Mouse (Mus musculus): ENCODE results near the gene Slc29a2. TPM values are rescaled to one million over a fixed set of nuclear protein-coding genes. Genes with fewer than 3 reads are reported as not detected.

Slc29a2 gene
- total RNA-seq, 2 experiments from 2014 or later, result 15.0 to 17.2 TPM

- intact Hi-C loops (cut with DNase I), result loop anchor here (2.0 to 5.0 kb wide), 2 partner anchors 16 to 55 kb away; no protein-coding TSS in a partner anchor
- DNase-seq (ENCODE audit: low spot score in 2 of 2), result peak in 1 of 2 experiments; percentile 4
These were observed 48.8 kb downstream of the Slc29a2 start for GRCm38 (mm10) chr19:5072389-5073019.

GRCm38 (mm10) chr19:5073028-5073427, 49.4 kb downstream of the Slc29a2 start:
- DNase-seq (ENCODE audit: low spot score in 2 of 2), result peak in 1 of 2 experiments; percentile 10
- intact Hi-C loops (cut with DNase I), result loop anchor here (2.0 to 5.0 kb wide), 2 partner anchors 16 to 56 kb away; no protein-coding TSS in a partner anchor

- intact Hi-C loops (cut with DNase I), result loop anchor here (2.0 to 5.0 kb wide), 2 partner anchors 17 to 56 kb away; no protein-coding TSS in a partner anchor
- DNase-seq (ENCODE audit: low spot score in 2 of 2), result peak in 1 of 2 experiments; percentile 25
These were observed 49.9 kb downstream of the Slc29a2 start for GRCm38 (mm10) chr19:5073518-5073917.

- no peak for DNase-seq (ENCODE audit: low spot score in 2 of 2)
- intact Hi-C loops (cut with DNase I), result no loop called here
These were observed 55.6 kb downstream of the Slc29a2 start for GRCm38 (mm10) chr19:5079279-5079678.

Other genes starting within 250 kb of the Slc29a2 start
- gene Rbm4, start 230.0 kb upstream of the Slc29a2 start, total RNA-seq (2021), result 10 to 100 TPM; 87.3 to 95.7 TPM
- gene Gm21992, start 212.2 kb upstream of the Slc29a2 start, total RNA-seq (2021), result 10 to 100 TPM; 17.6 to 23.7 TPM
- gene Rbm14, start 212.2 kb upstream of the Slc29a2 start, total RNA-seq (2021), result 10 to 100 TPM; 47.1 to 55.2 TPM
- 10 to 100 TPM; 33.1 to 37.5 TPM for gene Ccs, start 184.5 kb upstream of the Slc29a2 start, total RNA-seq (2021)
- 1 to 10 TPM; 2.8 to 3.1 TPM for gene Ccdc87, start 184.5 kb upstream of the Slc29a2 start, total RNA-seq (2021)
- gene Ctsf, start 168.7 kb upstream of the Slc29a2 start, total RNA-seq (2021), result 100 to 1,000 TPM; 103 to 112 TPM
- 1 to 10 TPM; 1.6 to 2.2 TPM for gene Actn3, start 146.0 kb upstream of the Slc29a2 start, total RNA-seq (2021)
- 10 to 100 TPM; 24.6 to 26.3 TPM for gene Zdhhc24, start 145.2 kb upstream of the Slc29a2 start, total RNA-seq (2021)
- 10 to 100 TPM; 42.1 to 47.8 TPM for gene Bbs1, start 117.2 kb upstream of the Slc29a2 start, total RNA-seq (2021)
- gene Dpp3, start 95.6 kb upstream of the Slc29a2 start, total RNA-seq (2021), result 10 to 100 TPM; 41.2 to 42.6 TPM
- 10 to 100 TPM; 25.4 to 32.9 TPM for gene Peli3, start 80.7 kb upstream of the Slc29a2 start, total RNA-seq (2021)
- 10 to 100 TPM; 50.8 to 64.8 TPM for gene Mrpl11, start 61.7 kb upstream of the Slc29a2 start, total RNA-seq (2021)
- 10 to 100 TPM; 13.7 to 30.9 TPM for gene Npas4, start 33.5 kb upstream of the Slc29a2 start, total RNA-seq (2021)
- 100 to 1,000 TPM; 118 to 135 TPM for gene B4gat1, start 15.0 kb downstream of the Slc29a2 start, total RNA-seq (2021)
- 1 to 10 TPM; 4.6 to 6.1 TPM for gene AC124502.3, start 15.0 kb downstream of the Slc29a2 start, total RNA-seq (2021)
- 10 to 100 TPM; 22.7 to 25.6 TPM for gene Brms1, start 17.5 kb downstream of the Slc29a2 start, total RNA-seq (2021)
- gene Rin1, start 26.6 kb downstream of the Slc29a2 start, total RNA-seq (2021), result 10 to 100 TPM; 70.3 to 88.1 TPM
- 1 to 10 TPM; 4.6 to 5.1 TPM for gene Cd248, start 44.2 kb downstream of the Slc29a2 start, total RNA-seq (2021)
- gene Tmem151a, start 61.7 kb downstream of the Slc29a2 start, total RNA-seq (2021), result 100 to 1,000 TPM; 152 to 188 TPM
- gene Yif1a, start 64.7 kb downstream of the Slc29a2 start, total RNA-seq (2021), result 10 to 100 TPM; 24.8 to 26.1 TPM
- 100 to 1,000 TPM; 260 to 267 TPM for gene Cnih2, start 74.7 kb downstream of the Slc29a2 start, total RNA-seq (2021)
- 100 to 1,000 TPM; 141 to 170 TPM for gene Rab1b, start 83.2 kb downstream of the Slc29a2 start, total RNA-seq (2021)
- gene Klc2, start 94.7 kb downstream of the Slc29a2 start, total RNA-seq (2021), result 100 to 1,000 TPM; 255 to 284 TPM
- gene Pacs1, start 249.3 kb downstream of the Slc29a2 start, total RNA-seq (2021), result 10 to 100 TPM; 62.0 to 63.1 TPM

All from left cerebral cortex, postnatal 36 days (tissue).